Mouse (Mus musculus) megakaryocyte, embryonic 14.5 days (primary cell): ENCODE results near the gene Msantd1. TPM values are rescaled to one million over a fixed set of nuclear protein-coding genes. Genes with fewer than 3 reads are reported as not detected.

Experiments used
- H3K27me3 ChIP-seq: replicated peaks from 2 replicates; pipeline ENCODE3; 2012; ENCODE audit warnings: inconsistent platforms
- H3K36me3 ChIP-seq: replicated peaks from 2 replicates; pipeline ENCODE3; 2012; ENCODE audit warnings: low read length, inconsistent platforms, mixed read lengths
- H3K4me1 ChIP-seq: 2 replicates; pipeline ENCODE4 v1.6.1; 2012; ENCODE audit warnings: inconsistent platforms
- H3K4me3 ChIP-seq: replicated peaks from 2 replicates; pipeline ENCODE3; 2012; ENCODE audit warnings: moderate library complexity, mild to moderate bottlenecking, inconsistent platforms
- H3K9me3 ChIP-seq: 2 replicates; pipeline ENCODE4 v1.6.1; 2012; ENCODE audit warnings: inconsistent platforms
- FLI1 ChIP-seq: IDR thresholded peaks from 2 replicates; pipeline ENCODE4 v1.6.1; 2012; ENCODE audit warnings: low read length, inconsistent platforms, mixed read lengths
- GATA1 ChIP-seq: IDR thresholded peaks from 3 replicates; pipeline ENCODE4 v1.6.1; 2012; ENCODE audit warnings: mixed read lengths, low read length, inconsistent platforms, borderline replicate concordance
- polyA plus RNA-seq: library from polyadenylated mRNA; stranded (reverse); fragments of >175 nt; gene quantifications from 2 replicates; pipeline ENCODE4 v1.2.3, GENCODE M21; 2012; ENCODE audit warnings: low replicate concordance; ENCODE audit not compliant: insufficient read depth

The Msantd1 gene
- polyA plus RNA-seq, 1 experiment: 15.3 TPM

DNA sequence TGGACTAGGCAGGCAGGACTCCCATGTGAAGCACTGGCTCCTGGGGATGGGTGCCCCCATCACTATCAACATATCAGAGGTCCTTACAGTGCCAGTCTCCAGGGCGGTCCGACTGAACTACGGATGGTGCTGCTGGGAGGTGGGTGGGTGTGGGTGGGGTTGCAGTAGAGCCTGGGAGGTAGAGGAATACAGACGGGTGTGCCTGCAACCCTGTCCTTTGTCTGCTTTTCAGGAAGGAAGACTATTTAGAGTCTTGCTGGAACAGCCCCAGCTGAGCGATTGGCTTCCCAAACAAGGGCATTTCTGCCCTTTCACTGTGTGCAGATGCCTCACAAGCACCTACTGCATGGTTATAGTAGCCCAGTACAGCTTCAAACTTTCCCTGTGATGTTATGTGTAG is 60.6 kb downstream of the Msantd1 start:
- Histone ChIP-seq H3K4me3 (no peak overlapping the region), H3K36me3 (peaks cover 74% of the 10 kb centered on the region), H3K4me1 (peaks cover 31% of the 10 kb centered on the region), H3K9me3 (no peaks in the 10 kb centered on the region), H3K27me3 (peaks cover 2% of the 10 kb centered on the region)
- no peak for TF ChIP-seq FLI1
- no peak for TF ChIP-seq GATA1

DNA sequence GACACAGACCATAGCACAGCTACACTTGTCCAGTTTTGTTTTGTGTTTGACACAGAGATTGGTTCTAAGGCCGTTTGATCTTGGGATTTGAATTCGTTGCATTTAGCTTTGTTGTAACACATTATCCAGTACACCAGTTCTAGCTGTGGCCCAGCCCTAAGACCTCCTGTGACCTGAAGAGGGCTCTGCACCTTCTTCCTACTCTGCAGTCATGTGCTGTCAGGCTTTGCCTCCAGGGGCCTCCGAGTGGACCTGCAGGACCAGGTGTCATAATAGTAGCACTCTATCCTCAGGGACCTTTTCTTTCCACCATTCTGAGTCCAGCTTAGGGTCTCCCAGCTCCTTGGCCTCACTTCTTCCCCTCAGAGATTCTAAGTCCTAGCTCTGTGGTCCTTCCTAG is 64.7 kb downstream of the Msantd1 start:
- H3K4me1 ChIP-seq: peaks cover 66% of the 10 kb centered on the region
- no peaks in the 10 kb centered on the region for H3K9me3 ChIP-seq
- TF ChIP-seq GATA1: no peak
- TF ChIP-seq FLI1: no peak
- no peaks in the 10 kb centered on the region for H3K27me3 ChIP-seq
- H3K4me3 ChIP-seq: no peak overlapping the region
- peaks cover 76% of the 10 kb centered on the region for H3K36me3 ChIP-seq

Other genes with a start within 250 kb of the Msantd1 start
- 2.9 and 14.1 TPM in 2 replicates for gene Nop14, start 247.9 kb upstream of the Msantd1 start, polyA plus RNA-seq
- gene Grk4, start 247.6 kb upstream of the Msantd1 start, polyA plus RNA-seq: not detected in 2 replicates
- 0.64 and 1.7 TPM in 2 replicates for gene Htt, start 146.3 kb upstream of the Msantd1 start, polyA plus RNA-seq
- gene Rgs12, start 41.4 kb downstream of the Msantd1 start, polyA plus RNA-seq: 37.1 and 38.7 TPM in 2 replicates
- 11.0 and 19.7 TPM in 2 replicates for gene Hgfac, start 133.5 kb downstream of the Msantd1 start, polyA plus RNA-seq
- gene Dok7, start 148.8 kb downstream of the Msantd1 start, polyA plus RNA-seq: 1.1 and 4.5 TPM in 2 replicates
- 7.7 and 48.7 TPM in 2 replicates for gene Lrpap1, start 197.8 kb downstream of the Msantd1 start, polyA plus RNA-seq